17 mouse cellular contexts compared by ENCODE assay signal in genomic region chr3:84955857-84956256, GRCm38 (mm10).
DNase-seq lines count a peak whose midpoint lies in the region; ATAC-seq and TF ChIP-seq lines count a peak whose summit lies in the region.
"Had no signal": no experiment of that assay in that cellular context is flagged by ENCODE, and none has a peak within 500 bp of the region (broad histone marks: within the 10 kb centered on the region; RNA-seq: fewer than 3 reads in every experiment).

No protein-coding gene starts in this region.

- no peak for TF ChIP-seq EP300 in heart, postnatal 0 days (IDR thresholded peaks at IDR 0.05; ENCODE audit: low read depth)

- no peak overlapping the region for H3K4me3 ChIP-seq in heart, postnatal 0 days (ENCODE audit: low read depth, low read length)
- no peak overlapping the region for H3K4me3 ChIP-seq in heart, embryonic 12.5 days
- H3K4me3 ChIP-seq in midbrain, embryonic 14.5 days (replicated peaks; ENCODE audit: low read depth, low read length): no peak overlapping the region
- H3K4me3 ChIP-seq in midbrain, embryonic 10.5 days: no peak overlapping the region
- peak overlapping the region; percentile 80 for H3K4me3 ChIP-seq in cortical plate, adult 2 months (ENCODE audit: insufficient read depth, low read length)
- H3K4me3 ChIP-seq: kidney, embryonic 15.5 days had no signal

- peak; percentile 2 for DNase-seq in heart, postnatal 0 days (ENCODE audit: low spot score)
- peak; percentile 55 for DNase-seq in midbrain, embryonic 14.5 days
- DNase-seq in midbrain, embryonic 10.5 days (ENCODE audit: low spot score): no peak
- peak; percentile 50 for DNase-seq in retina, embryonic 14.5 days (ENCODE audit: low spot score)
- no peak for DNase-seq in embryo, embryonic 9.5 days (ENCODE audit: extremely low spot score)
- DNase-seq: adrenal gland, postnatal 10 days; heart, adult 11 months; heart, postnatal 14 days; liver; lung, adult 18-20 months; lung, postnatal 4 days; thymus, postnatal 25 days had no signal

- no peaks in the 10 kb centered on the region for H3K27me3 ChIP-seq in heart, postnatal 0 days (ENCODE audit: control insufficient read depth, insufficient read depth, low read length)
- H3K27me3 ChIP-seq in heart, embryonic 12.5 days (replicated peaks): no peaks in the 10 kb centered on the region
- no peaks in the 10 kb centered on the region for H3K27me3 ChIP-seq in midbrain, embryonic 14.5 days (ENCODE audit: control insufficient read depth, insufficient read depth, low read length)
- H3K27me3 ChIP-seq in midbrain, embryonic 10.5 days (ENCODE audit: low read depth, poor library complexity, severe bottlenecking): no peaks in the 10 kb centered on the region
- H3K27me3 ChIP-seq: kidney, embryonic 15.5 days had no signal

- no peaks in the 10 kb centered on the region for H3K9me3 ChIP-seq in heart, postnatal 0 days (replicated peaks; ENCODE audit: control insufficient read depth, low read length)
- H3K9me3 ChIP-seq in heart, embryonic 12.5 days (replicated peaks): no peaks in the 10 kb centered on the region
- H3K9me3 ChIP-seq in midbrain, embryonic 14.5 days (ENCODE audit: control insufficient read depth, low read length): no peaks in the 10 kb centered on the region
- no peaks in the 10 kb centered on the region for H3K9me3 ChIP-seq in midbrain, embryonic 10.5 days (replicated peaks)
- H3K9me3 ChIP-seq: kidney, embryonic 15.5 days had no signal

- ATAC-seq in heart, postnatal 0 days (ENCODE audit: insufficient read depth, low read depth): no peak
- ATAC-seq in heart, embryonic 12.5 days (ENCODE audit: insufficient number of reproducible peaks, low FRiP score): no peak
- ATAC-seq in midbrain, embryonic 14.5 days (ENCODE audit: low FRiP score, low TSS enrichment): no peak
- ATAC-seq: CD4-positive, CD25-positive, alpha-beta regulatory T cell, adult 4 months; inflammation-experienced regulatory T-cells, adult 6 months had no signal

- 0 out of 2 replicates have a peak, but pooled peaks have one; percentile 32 for TF ChIP-seq POLR2A in cortical plate, adult 2 months (IDR thresholded peaks at IDR 0.05; ENCODE audit: extremely low read depth, insufficient read depth, low read length)

- peaks cover 4% of the 10 kb centered on the region; the same call in 1 of the 2 replicates for H3K4me1 ChIP-seq in heart, postnatal 0 days (ENCODE audit: control insufficient read depth, insufficient read depth)
- H3K4me1 ChIP-seq in heart, embryonic 12.5 days (replicated peaks): peaks cover 10% of the 10 kb centered on the region
- H3K4me1 ChIP-seq in midbrain, embryonic 14.5 days (ENCODE audit: control insufficient read depth, insufficient read depth, low read length): peaks cover 21% of the 10 kb centered on the region; the same call in 1 of the 2 replicates
- H3K4me1 ChIP-seq in midbrain, embryonic 10.5 days: peaks cover 35% of the 10 kb centered on the region
- peaks cover 6% of the 10 kb centered on the region; the same call in 1 of the 2 replicates for H3K4me1 ChIP-seq in cortical plate, adult 2 months (ENCODE audit: control insufficient read depth, insufficient read depth, low read length)

- H3K9ac ChIP-seq in heart, postnatal 0 days (replicated peaks; ENCODE audit: low read depth, low read length): no peak overlapping the region
- no peak overlapping the region for H3K9ac ChIP-seq in heart, embryonic 12.5 days
- H3K9ac ChIP-seq in midbrain, embryonic 14.5 days (replicated peaks; ENCODE audit: low read length): no peak overlapping the region
- H3K9ac ChIP-seq: kidney, embryonic 15.5 days had no signal

- TF ChIP-seq CTCF in heart, postnatal 0 days (IDR thresholded peaks at IDR 0.05; ENCODE audit: low read depth): 0 out of 2 replicates have a peak, but pooled peaks have one; percentile 15
- peak; percentile 29 for TF ChIP-seq CTCF in cortical plate, adult 2 months (IDR thresholded peaks at IDR 0.05; ENCODE audit: extremely low read depth, insufficient read depth, low read length)

- H3K36me3 ChIP-seq in heart, postnatal 0 days (replicated peaks; ENCODE audit: control insufficient read depth, insufficient read depth, low read length): peaks cover 15% of the 10 kb centered on the region
- H3K36me3 ChIP-seq in heart, embryonic 12.5 days: peaks cover 2% of the 10 kb centered on the region; the same call in 1 of the 2 replicates
- H3K36me3 ChIP-seq in midbrain, embryonic 14.5 days (ENCODE audit: control insufficient read depth, insufficient read depth, low read length): 0 out of 2 replicates have a peak, but pooled peaks cover 8% of the 10 kb centered on the region
- peaks cover 10% of the 10 kb centered on the region for H3K36me3 ChIP-seq in midbrain, embryonic 10.5 days

- WGBS in heart, postnatal 0 days: 82% methylated on average over 4 of the region's 4 CpGs
- WGBS in heart, embryonic 12.5 days: 78% methylated on average over 4 of the region's 4 CpGs
- 32% methylated on average over 4 of the region's 4 CpGs for WGBS in midbrain, embryonic 14.5 days
- WGBS in midbrain, embryonic 10.5 days: 82% methylated on average over 4 of the region's 4 CpGs

- H3K4me2 ChIP-seq in heart, postnatal 0 days (ENCODE audit: low read depth, low read length): no peak overlapping the region
- no peak overlapping the region for H3K4me2 ChIP-seq in heart, embryonic 12.5 days
- 0 out of 2 replicates have a peak overlapping the region, but pooled peaks have one; percentile 12 for H3K4me2 ChIP-seq in midbrain, embryonic 14.5 days (ENCODE audit: low read length)
- H3K4me2 ChIP-seq: kidney, embryonic 15.5 days had no signal

- no peak overlapping the region for H3K27ac ChIP-seq in heart, postnatal 0 days (ENCODE audit: low read depth)
- H3K27ac ChIP-seq in heart, embryonic 12.5 days (ENCODE audit: poor library complexity, severe bottlenecking): no peak overlapping the region
- no peak overlapping the region for H3K27ac ChIP-seq in midbrain, embryonic 14.5 days (replicated peaks; ENCODE audit: low read depth, low read length)
- no peak overlapping the region for H3K27ac ChIP-seq in midbrain, embryonic 10.5 days (replicated peaks)
- H3K27ac ChIP-seq in cortical plate, adult 2 months (ENCODE audit: insufficient read depth, low read length): no peak overlapping the region
- H3K27ac ChIP-seq: kidney, embryonic 15.5 days had no signal

Comparison
In these comparisons a context has a peak if more than half of its experiments do, and no peak if none do; other contexts are left out.
1. DNase-seq: peak in heart, postnatal 0 days (single experiment), midbrain, embryonic 14.5 days (single experiment) and retina, embryonic 14.5 days (single experiment); none in midbrain, embryonic 10.5 days (single experiment) and embryo, embryonic 9.5 days (single experiment).